Mouse (Mus musculus) MEL-GATA-1-ER (cell line): ENCODE data around the gene Plekha6.

Experiments
- DNase-seq: peaks from one replicate; pipeline ENCODE4 v3.0.0-alpha.2; 2012; ENCODE audit warnings: low read depth; ENCODE audit errors: extremely low read depth

Plekha6 gene

GRCm38 (mm10) chr1:133214672-133215359, 50.8 kb downstream of the Plekha6 start:
- no peak for DNase-seq

GRCm38 (mm10) chr1:133215360-133215700, 51.3 kb downstream of the Plekha6 start:
- no peak for DNase-seq

GRCm38 (mm10) chr1:133215753-133216152, 51.7 kb downstream of the Plekha6 start:
- DNase-seq, result no peak

- no peak for DNase-seq
Measured at GRCm38 (mm10) chr1:133217031-133217430, 53.0 kb downstream of the Plekha6 start.

- no peak for DNase-seq
Measured at GRCm38 (mm10) chr1:133219106-133219505, 55.1 kb downstream of the Plekha6 start.

- no peak for DNase-seq
Measured at GRCm38 (mm10) chr1:133221459-133221858, 57.4 kb downstream of the Plekha6 start.

GRCm38 (mm10) chr1:133222445-133222995, 58.5 kb downstream of the Plekha6 start:
- DNase-seq, result no peak

GRCm38 (mm10) chr1:133224674-133225073, 60.7 kb downstream of the Plekha6 start:
- no peak for DNase-seq

- no peak for DNase-seq
Measured at GRCm38 (mm10) chr1:133225137-133225536, 61.1 kb downstream of the Plekha6 start.

GRCm38 (mm10) chr1:133225561-133225960, 61.6 kb downstream of the Plekha6 start:
- no peak for DNase-seq

GRCm38 (mm10) chr1:133225963-133226660, 62.1 kb downstream of the Plekha6 start:
- no peak for DNase-seq

- DNase-seq, result no peak
Measured at GRCm38 (mm10) chr1:133226928-133227327, 62.9 kb downstream of the Plekha6 start.

GRCm38 (mm10) chr1:133227378-133227777, 63.4 kb downstream of the Plekha6 start:
- DNase-seq, result no peak

GRCm38 (mm10) chr1:133228809-133229487, 64.9 kb downstream of the Plekha6 start:
- DNase-seq, result no peak

GRCm38 (mm10) chr1:133231523-133232193, 67.6 kb downstream of the Plekha6 start:
- DNase-seq, result no peak

- no peak for DNase-seq
Measured at GRCm38 (mm10) chr1:133235909-133236308, 71.9 kb downstream of the Plekha6 start.

GRCm38 (mm10) chr1:133236693-133237440, 72.9 kb downstream of the Plekha6 start:
- DNase-seq, result no peak

- DNase-seq, result no peak
Measured at GRCm38 (mm10) chr1:133237670-133238069, 73.7 kb downstream of the Plekha6 start.

GRCm38 (mm10) chr1:133239121-133239812, 75.3 kb downstream of the Plekha6 start:
- no peak for DNase-seq

- no peak for DNase-seq
Measured at GRCm38 (mm10) chr1:133239813-133240160, 75.8 kb downstream of the Plekha6 start.
